Mouse (Mus musculus): Measurements from ENCODE around the gene Arhgef2.

GRCm38 (mm10) chr3:88586640-88587039 is 19.1 kb upstream of the Arhgef2 start:
- TF ChIP-seq CTCF (IDR thresholded peaks at IDR 0.05; ENCODE audit: borderline replicate concordance, control insufficient read depth, extremely low read depth, insufficient read depth, low read length, poor library complexity): no peak
- no peak for TF ChIP-seq POLR2A (IDR thresholded peaks at IDR 0.05; ENCODE audit: control insufficient read depth, extremely low read depth, insufficient read depth, low read length, poor library complexity)
